Mouse (Mus musculus): ENCODE results near the gene Zp1. TPM values are rescaled to one million over a fixed set of nuclear protein-coding genes. Genes with fewer than 3 reads are reported as not detected.

Gene Zp1
- polyA plus RNA-seq, 1 experiment, result 0.06 TPM

DNA sequence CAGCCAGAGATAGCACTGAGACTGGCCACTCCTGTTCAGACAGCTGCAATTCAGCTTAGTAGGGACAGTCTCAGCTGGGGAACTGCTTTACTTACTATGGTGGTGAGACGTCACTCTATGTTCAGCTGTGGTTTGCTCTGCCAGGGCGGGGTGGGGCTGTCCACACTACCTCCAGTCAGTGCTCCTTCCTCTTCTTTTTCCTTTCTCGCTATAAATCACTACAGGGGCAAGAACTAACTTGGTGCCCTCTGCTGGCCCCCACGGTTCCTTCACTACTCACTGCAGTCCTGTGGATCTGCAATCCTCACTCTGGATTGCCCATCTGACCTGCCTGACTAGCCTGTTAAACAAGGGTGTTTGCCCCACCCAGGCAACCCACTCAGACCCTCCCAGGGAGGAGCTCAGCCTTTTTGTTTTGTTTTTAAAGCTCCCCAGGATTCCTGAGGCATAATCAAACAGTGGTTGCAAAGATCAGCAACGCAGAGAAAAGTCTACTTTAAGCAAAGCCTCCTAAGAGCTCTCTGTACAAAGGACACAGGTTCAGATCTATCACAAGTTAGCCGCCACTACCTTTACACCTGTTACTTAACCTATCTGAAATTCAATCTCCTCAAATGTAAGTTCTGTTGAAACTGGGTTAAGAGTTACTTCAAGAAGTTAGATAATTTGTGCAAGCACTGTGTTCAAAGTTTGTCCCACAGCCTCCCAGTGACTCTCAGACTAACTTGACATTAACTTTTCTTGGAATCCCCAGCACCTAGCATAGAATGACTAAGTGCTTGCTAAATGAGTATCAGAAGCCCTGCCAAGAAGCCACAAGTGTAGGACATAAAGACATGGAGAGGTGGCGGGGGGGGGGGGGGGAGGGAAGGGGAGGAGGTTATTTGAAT is 40.1 kb downstream of the Zp1 start:
- DNase-seq (ENCODE audit: extremely low spot score in 1 of 2, low spot score in 1 of 2), result peak in 1 of 2 experiments; percentile 53

- peak in 1 of 2 experiments; percentile 41 for DNase-seq (ENCODE audit: extremely low spot score in 1 of 2, low spot score in 1 of 2)
Measured at GRCm38 (mm10) chr19:10878201-10878837, 42.1 kb downstream of the Zp1 start.

GRCm38 (mm10) chr19:10871328-10871961 is 49.0 kb downstream of the Zp1 start:
- no peak for DNase-seq (ENCODE audit: extremely low spot score in 1 of 2, low spot score in 1 of 2)

DNA sequence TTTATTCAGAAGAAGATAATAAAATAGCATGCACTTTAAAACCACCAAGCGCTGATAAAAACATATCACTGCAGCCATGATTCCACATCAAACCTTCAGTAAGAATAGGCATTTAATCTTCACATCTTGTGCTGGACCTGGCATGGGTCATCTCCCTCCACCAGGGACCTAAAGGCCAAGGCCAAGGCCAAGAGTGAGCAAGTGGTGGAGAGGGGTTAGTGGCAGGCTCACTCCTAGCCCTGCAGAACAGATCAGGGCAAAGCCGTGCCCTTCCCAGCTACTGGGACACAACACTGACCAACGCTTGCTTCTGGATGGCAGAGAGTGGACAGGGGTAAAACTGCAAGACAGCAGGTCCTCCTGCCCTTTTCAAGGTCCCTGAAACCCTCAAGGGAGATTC is 49.8 kb downstream of the Zp1 start:
- DNase-seq (ENCODE audit: extremely low spot score in 1 of 2, low spot score in 1 of 2), result no peak

- peak in 1 of 2 experiments; percentile 27 for DNase-seq (ENCODE audit: extremely low spot score in 1 of 2, low spot score in 1 of 2)
Measured at GRCm38 (mm10) chr19:10869886-10870527, 50.4 kb downstream of the Zp1 start, which contains the start of gene Tmem132a. Tmem132a (minus strand) TSS chr19:10869940.

- DNase-seq (ENCODE audit: extremely low spot score in 1 of 2, low spot score in 1 of 2), result peak; percentile 77 to 90
Measured at GRCm38 (mm10) chr19:10869241-10869885, 51.1 kb downstream of the Zp1 start.

DNA sequence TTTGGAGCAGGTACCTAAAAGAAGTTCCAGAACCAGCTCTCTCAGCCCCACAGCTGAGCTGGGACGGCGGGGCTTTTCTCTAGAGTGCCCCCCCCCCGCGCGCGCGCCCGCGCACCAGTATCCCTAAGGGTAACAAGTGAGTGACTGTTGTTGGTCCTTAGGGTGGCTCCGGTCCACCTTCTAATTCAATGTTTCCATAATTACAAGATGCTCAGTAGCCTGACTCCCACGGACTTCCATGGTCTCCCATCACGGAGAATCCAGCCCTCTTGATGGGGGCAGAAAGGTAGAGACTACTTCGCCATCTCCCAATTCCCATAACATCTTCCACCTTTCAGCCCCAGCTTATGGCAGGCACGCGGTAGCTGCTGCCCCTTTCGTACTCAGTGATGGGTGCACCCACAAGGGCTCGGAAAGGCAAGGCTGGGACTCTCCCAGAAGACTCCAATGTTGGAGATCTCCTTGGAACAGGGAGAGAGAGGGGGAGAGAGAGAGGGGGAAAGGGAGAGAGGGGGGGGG is 51.8 kb downstream of the Zp1 start:
- DNase-seq (ENCODE audit: extremely low spot score in 1 of 2, low spot score in 1 of 2), result peak in 1 of 2 experiments; percentile 37

GRCm38 (mm10) chr19:10867946-10868622 is 52.3 kb downstream of the Zp1 start:
- peak in 1 of 2 experiments; percentile 45 for DNase-seq (ENCODE audit: extremely low spot score in 1 of 2, low spot score in 1 of 2)

GRCm38 (mm10) chr19:10866351-10866750 is 54.1 kb downstream of the Zp1 start:
- no peak for DNase-seq (ENCODE audit: extremely low spot score in 1 of 2, low spot score in 1 of 2)

Other genes starting within 250 kb of the Zp1 start
- 0.17 and 0.46 TPM in 2 replicates for gene Pga5, start 242.6 kb downstream of the Zp1 start, polyA plus RNA-seq (2012; rRNA removed)
- gene Vps37c, start 231.9 kb downstream of the Zp1 start, polyA plus RNA-seq (2012; rRNA removed), result 22.6 and 25.1 TPM in 2 replicates
- gene Cd5, start 181.6 kb downstream of the Zp1 start, polyA plus RNA-seq (2012; rRNA removed), result 0.14 and 0.17 TPM in 2 replicates
- 1.5 and 3.8 TPM in 2 replicates for gene Cd6, start 90.6 kb downstream of the Zp1 start, polyA plus RNA-seq (2012; rRNA removed)
- gene Slc15a3, start 80.9 kb downstream of the Zp1 start, polyA plus RNA-seq (2012; rRNA removed), result 1.7 and 2.2 TPM in 2 replicates
- gene Tmem132a, start 50.7 kb downstream of the Zp1 start, polyA plus RNA-seq (2012; rRNA removed), result 132 and 133 TPM in 2 replicates
- 49.2 and 50.2 TPM in 2 replicates for gene Tmem109, start 38.6 kb downstream of the Zp1 start, polyA plus RNA-seq (2012; rRNA removed)
- 187 and 207 TPM in 2 replicates for gene Prpf19, start 25.4 kb downstream of the Zp1 start, polyA plus RNA-seq (2012; rRNA removed)
- 0.08 and 0.22 TPM in 2 replicates for gene Ptgdr2, start 16.5 kb upstream of the Zp1 start, polyA plus RNA-seq (2012; rRNA removed)
- gene Ccdc86, start 28.6 kb upstream of the Zp1 start, polyA plus RNA-seq (2012; rRNA removed), result 5.1 and 5.5 TPM in 2 replicates
- gene Ms4a10, start 54.0 kb upstream of the Zp1 start, polyA plus RNA-seq (2012; rRNA removed), result not detected in 2 replicates
- 81.7 and 91.9 TPM in 2 replicates for gene Ms4a15, start 72.6 kb upstream of the Zp1 start, polyA plus RNA-seq (2012; rRNA removed)
- gene Ms4a18, start 97.4 kb upstream of the Zp1 start, polyA plus RNA-seq (2012; rRNA removed), result not detected in 2 replicates
- not detected in 2 replicates for gene Ms4a8a, start 160.5 kb upstream of the Zp1 start, polyA plus RNA-seq (2012; rRNA removed)
- gene 1700017D01Rik, start 210.2 kb upstream of the Zp1 start, polyA plus RNA-seq (2012; rRNA removed), result not detected in 2 replicates
- not detected in 2 replicates for gene 1700025F22Rik, start 244.7 kb upstream of the Zp1 start, polyA plus RNA-seq (2012; rRNA removed)